Mouse (Mus musculus): ENCODE measurements around the gene Crhr1.
"Not testable (repeated sequence)": the region's sequence is repeated elsewhere in the genome, so short reads cannot be mapped to it uniquely, and the experiment has no call there.

Crhr1 gene

DNA sequence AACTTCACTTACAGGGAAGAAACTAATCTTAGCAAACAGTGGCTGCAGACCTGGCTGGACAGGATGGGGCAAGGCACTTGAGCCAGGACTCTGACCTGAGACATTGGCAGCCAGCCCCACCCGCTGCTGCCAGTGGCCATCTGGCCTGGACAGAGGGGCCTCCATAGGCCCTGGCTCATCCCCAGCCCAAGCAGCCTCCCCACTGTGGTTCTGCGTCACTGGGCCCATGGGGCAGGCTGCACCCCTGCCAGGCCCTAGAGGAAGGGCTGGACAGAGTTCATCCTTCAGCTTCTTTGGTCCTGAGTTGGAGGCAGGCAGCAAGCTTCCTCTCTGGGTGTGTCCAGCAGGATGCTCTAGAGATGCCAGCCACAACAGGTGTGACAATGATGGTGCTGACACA lies 57.4 kb downstream of the Crhr1 start:
- no peak for DNase-seq (ENCODE audit: low read depth, low spot score)

DNA sequence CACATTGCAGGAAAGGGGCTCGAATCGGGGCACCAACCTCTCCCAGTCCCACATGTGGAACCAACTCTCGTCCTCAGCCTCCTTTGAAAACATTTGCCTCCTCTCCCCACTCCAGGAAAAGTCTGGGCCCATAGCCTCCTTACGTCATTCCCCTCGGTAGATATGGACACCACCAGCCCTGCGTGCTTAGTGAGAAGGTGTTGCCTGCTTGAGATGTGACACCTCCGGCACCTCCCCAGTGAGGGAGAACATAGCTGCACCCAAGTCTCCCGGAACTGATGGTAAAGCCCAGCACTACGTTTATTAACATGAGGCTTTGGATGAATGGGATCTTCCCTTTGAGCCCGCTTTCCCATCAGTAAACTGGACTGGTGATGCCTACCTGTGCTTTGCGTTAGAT lies 62.7 kb downstream of the Crhr1 start:
- no peak for DNase-seq (ENCODE audit: low read depth, low spot score)

DNA sequence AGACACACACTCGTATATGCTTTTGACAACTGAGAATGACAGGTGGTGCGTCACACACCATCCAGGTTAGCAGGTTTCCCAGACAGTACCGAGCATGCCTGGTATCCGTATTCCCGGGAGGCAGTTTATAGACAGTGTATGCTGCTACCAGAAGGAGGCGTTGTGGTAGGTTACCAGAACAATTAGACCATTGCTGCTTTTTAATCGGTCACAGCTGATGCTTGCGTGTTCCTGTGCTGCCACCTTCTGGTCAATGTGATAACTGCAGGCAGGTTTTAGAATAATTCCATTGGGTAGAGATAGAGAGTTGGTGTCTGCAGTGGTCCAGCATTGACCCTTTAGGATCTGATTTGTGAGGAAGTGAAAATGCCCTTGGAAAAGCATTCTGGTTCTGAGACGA lies 63.1 kb downstream of the Crhr1 start:
- peak; percentile 74 for DNase-seq (ENCODE audit: low read depth, low spot score)

DNA sequence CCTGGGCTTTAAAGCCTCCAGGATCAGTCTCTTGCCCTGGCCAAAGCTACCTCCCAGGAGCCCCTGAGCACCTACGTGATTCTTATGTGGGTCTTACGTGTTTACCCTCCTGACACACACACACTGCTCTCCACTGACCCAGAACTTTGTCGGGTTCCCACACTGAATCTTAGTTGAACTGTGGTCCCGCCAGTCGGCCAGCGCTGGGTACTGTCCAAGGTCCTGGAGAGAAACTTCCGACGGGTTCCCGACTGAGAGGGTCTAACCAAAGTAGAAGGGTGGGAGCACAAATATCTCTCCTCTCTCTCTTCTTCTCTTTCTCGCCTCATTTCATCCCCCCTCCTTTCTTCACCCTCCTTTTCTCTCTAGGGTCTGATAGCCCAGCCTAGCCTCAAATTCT lies 65.2 kb downstream of the Crhr1 start:
- no peak for DNase-seq (ENCODE audit: low read depth, low spot score)

DNA sequence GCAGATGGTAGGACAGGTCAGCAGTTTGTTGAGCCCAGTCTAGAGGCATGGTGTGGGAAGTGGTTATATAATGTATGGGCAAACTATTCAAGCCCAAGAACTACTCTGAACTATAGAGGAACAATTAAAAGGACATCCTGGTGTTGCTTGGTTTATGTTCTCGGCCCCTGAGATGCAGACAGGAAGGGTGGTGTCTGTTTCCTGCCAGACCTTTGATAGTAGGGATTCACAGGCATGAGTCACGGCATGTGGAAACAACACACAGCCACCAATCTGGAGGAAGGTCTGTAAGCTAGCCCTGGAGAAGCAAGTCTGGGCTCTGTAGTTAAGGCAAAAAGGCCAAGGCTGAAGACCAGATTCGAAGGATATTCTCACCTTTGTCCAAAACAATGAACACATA lies 70.6 kb downstream of the Crhr1 start:
- DNase-seq (ENCODE audit: low read depth, low spot score) = no peak

DNA sequence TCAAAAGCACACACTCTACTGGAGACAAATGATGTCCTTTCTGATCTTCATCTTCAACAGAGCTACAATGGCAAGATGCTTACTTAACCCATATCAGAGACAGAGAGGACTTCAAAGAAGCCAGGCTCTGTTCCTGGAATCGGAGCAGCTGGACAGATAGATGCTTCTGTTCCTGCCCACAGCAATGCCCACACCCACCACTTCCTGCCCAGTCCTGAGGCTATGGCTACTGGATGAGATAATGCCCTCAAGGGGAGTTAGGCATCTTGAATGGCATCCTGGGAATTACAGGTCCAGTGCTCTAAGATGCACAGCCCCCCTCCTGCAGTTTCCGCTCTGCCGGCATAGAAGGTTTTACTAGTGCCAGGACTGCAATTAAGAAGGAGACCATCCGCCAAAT lies 73.9 kb downstream of the Crhr1 start:
- DNase-seq (ENCODE audit: low read depth, low spot score) = no peak

DNA sequence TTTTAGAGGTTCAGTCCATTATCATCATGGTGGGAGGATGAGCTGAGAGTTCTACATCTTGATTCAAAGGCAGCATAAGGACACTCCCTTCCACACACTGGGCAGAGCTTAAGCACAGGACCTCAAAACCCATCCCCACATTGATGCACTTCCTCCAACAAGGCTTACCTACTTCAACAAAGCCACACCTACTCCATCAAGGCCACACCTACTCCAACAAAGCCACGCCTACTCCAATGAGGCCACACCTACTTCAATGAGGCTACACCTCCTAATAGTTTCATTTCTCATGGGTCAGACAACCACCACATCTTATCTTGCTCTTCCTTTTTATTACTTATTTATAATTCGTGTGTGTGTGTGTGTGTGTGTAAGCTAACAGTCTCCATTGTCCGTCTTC lies 76.4 kb downstream of the Crhr1 start:
- no peak for DNase-seq (ENCODE audit: low read depth, low spot score)

DNA sequence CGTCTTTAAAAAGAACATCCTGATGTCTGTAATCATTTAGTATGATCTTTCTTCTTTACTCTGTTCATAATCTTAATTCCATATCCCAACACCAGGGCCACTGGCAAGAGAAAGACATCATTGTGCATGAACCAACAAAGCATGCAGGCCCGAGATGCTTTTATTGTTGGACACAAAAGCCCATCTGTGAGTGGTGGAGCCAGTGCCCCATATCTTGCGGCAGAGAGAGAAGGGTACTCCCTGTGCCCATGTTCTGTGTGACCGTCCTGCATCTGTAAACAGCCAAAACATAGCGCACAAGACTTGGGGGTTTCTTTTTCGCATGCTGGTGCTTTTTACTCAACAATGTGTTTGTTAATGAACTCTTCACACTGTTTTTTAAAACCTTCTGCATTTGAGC lies 78.6 kb downstream of the Crhr1 start:
- no peak for DNase-seq (ENCODE audit: low read depth, low spot score)

DNA sequence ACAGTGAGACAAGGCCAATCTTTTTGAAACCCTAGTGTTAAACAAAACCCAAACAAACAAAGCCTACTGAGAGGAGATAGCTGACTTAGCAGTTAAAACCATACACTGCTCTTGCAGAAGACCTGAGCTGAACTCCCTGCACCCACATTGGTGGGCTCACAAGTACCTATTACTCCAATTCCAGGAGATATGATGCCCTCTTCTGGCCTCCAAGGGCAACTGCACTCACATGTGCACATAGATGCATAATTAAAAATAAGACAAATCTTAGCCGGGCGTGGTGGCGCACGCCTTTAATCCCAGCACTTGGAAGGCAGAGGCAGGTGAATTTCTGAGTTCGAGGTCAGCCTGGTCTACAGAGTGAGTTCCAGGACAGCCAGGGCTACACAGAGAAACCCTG lies 81.5 kb downstream of the Crhr1 start:
- DNase-seq (ENCODE audit: low read depth, low spot score) = not testable (repeated sequence)

DNA sequence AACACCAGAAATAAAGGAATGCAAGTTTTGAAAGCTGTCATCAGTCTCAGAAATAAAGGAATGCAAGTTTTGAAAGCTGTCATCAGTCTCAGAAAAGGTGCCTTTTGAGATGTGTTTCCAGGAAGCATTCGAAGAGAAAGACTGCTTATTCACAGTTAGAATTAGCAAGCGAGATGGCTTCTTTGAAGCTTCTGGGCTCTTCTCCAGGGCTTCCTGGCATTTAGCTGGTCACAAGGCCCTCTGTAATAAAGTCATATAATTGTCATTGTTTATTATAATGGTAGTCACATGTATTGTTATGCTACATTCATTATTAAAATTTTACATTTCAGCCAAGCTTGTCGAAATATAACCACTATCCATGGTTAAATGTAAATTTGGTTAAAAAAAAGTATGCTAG lies 85.4 kb downstream of the Crhr1 start:
- no peak for DNase-seq (ENCODE audit: low read depth, low spot score)

DNA sequence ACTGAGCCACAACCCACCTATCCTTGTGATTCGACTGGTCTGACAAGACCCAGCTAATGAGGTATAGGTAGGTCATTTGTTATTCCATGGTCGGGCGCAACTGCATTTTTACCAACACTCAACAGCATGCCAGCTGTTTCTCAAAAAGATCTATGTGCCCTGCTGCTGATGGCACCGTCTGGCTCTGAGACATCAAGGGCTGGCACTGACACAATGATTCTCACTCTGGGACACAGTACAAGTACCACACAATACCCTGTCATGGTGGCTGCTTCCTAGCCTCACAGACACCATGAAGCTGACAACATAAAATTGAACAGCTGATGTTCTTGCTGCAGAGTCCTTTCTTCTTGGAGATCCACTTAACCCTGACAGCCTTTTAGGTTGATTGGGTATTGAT lies 87.6 kb downstream of the Crhr1 start:
- no peak for DNase-seq (ENCODE audit: low read depth, low spot score)

DNA sequence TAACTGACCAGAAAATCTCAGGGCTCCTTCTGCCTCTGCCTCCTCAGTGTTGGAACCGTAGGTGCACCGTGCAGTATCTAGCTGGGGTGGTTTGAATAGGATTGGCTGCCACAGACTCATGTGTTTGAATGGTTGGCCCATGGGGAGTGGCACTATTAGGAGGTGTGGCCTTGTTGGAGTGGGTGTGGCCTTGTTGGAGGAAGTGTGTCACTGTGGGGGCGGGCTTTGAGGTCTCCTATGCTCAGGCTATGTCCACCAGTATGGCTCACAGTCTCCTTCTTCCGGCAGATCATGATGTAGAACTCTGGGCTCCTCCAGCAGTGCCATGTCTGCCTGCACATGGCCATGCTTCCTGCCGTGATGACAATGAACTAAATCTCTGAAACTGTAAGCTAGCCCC lies 89.1 kb downstream of the Crhr1 start:
- DNase-seq (ENCODE audit: low read depth, low spot score) = no peak

DNA sequence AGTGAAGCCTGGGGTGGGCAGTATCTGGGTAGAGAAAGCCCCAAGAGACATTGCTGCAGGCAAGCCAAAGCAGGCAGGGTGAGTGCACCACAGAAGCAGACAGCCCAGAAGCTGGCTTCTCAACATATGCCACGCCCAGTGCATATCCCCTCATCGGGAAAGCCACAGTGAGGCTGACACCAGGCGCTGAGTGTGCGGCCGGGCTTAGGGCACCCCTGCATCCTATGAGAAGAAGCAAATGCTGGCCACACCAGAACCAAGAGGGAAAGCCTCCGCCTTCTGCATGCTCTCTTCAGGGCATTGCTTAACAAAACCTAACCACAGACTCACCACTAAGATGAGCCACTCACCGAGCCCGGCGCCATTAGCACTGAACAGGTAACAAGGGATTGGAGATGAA lies 90.6 kb downstream of the Crhr1 start:
- DNase-seq (ENCODE audit: low read depth, low spot score) = no peak
